Mouse (Mus musculus) MEL (cell line): ENCODE measurements around the gene Cdk14.

Experiments used
- CTCF ChIP-seq, 3 experiments: IDR thresholded peaks in 2 of 3; conservative IDR thresholded peaks in 1 of 3; 2 replicates each; pipeline ENCODE4 v1.5.1; 2011 to 2012; ENCODE audit warnings: low read length in 3 of 3, low read depth in 2 of 3, mild to moderate bottlenecking in 2 of 3, improper control_type of control experiment in 1 of 3, inconsistent platforms in 1 of 3, mixed read lengths in 1 of 3, moderate library complexity in 1 of 3; ENCODE audit not compliant: control insufficient read depth in 1 of 3, insufficient read depth in 1 of 3, poor library complexity in 1 of 3, severe bottlenecking in 1 of 3
- EP300 ChIP-seq, 2 experiments: IDR thresholded peaks; 2 replicates each; pipeline ENCODE4 v1.6.1; 2011; ENCODE audit warnings: improper control_type of control experiment in 2 of 2, low read length in 2 of 2, low read depth in 1 of 2, mild to moderate bottlenecking in 1 of 2
- GABPA ChIP-seq: IDR thresholded peaks from 2 replicates; pipeline ENCODE4 v1.6.1; 2012; ENCODE audit warnings: low read depth, mild to moderate bottlenecking, inconsistent platforms, low read length, improper control_type of control experiment, moderate library complexity
- GATA1 ChIP-seq: IDR thresholded peaks from 2 replicates; pipeline ENCODE4 v1.6.1; 2011; ENCODE audit warnings: low read depth, low read length, improper control_type of control experiment
- MAZ ChIP-seq: IDR thresholded peaks from 2 replicates; pipeline ENCODE4 v1.6.1; 2012; ENCODE audit warnings: low read depth, mild to moderate bottlenecking, inconsistent platforms, low read length, improper control_type of control experiment
- MEF2A ChIP-seq: IDR thresholded peaks from 2 replicates; pipeline ENCODE4 v1.6.1; 2014; ENCODE audit warnings: low read depth, mild to moderate bottlenecking, inconsistent platforms, low read length, improper control_type of control experiment; ENCODE audit not compliant: poor library complexity, insufficient replicate concordance, severe bottlenecking; ENCODE audit errors: extremely low read depth
- MYB ChIP-seq: IDR thresholded peaks from 2 replicates; pipeline ENCODE4 v1.6.1; 2011; ENCODE audit warnings: mild to moderate bottlenecking, low read depth, low read length, improper control_type of control experiment
- POLR2A ChIP-seq, 2 experiments: IDR thresholded peaks; 2 replicates each; pipeline ENCODE4 v1.6.1; 2011 to 2012; ENCODE audit warnings: low read length in 2 of 2, mild to moderate bottlenecking in 2 of 2, control low read depth in 1 of 2, improper control_type of control experiment in 1 of 2, low read depth in 1 of 2, moderate library complexity in 1 of 2; ENCODE audit not compliant: control insufficient read depth in 1 of 2, insufficient read depth in 1 of 2, poor library complexity in 1 of 2
- RAD21 ChIP-seq: IDR thresholded peaks from 2 replicates; pipeline ENCODE4 v1.6.1; 2011; ENCODE audit warnings: mild to moderate bottlenecking, low read depth, low read length, improper control_type of control experiment
- UBTF ChIP-seq: IDR thresholded peaks from 2 replicates; pipeline ENCODE4 v1.6.1; 2012; ENCODE audit warnings: low read depth, mild to moderate bottlenecking, inconsistent platforms, low read length, improper control_type of control experiment, moderate library complexity, borderline replicate concordance; ENCODE audit not compliant: insufficient read depth
- ZMIZ1 ChIP-seq: IDR thresholded peaks from 2 replicates; pipeline ENCODE4 v1.6.1; 2012; ENCODE audit warnings: low read depth, mild to moderate bottlenecking, inconsistent platforms, low read length, improper control_type of control experiment, moderate library complexity
- ZNF384 ChIP-seq: IDR thresholded peaks from 2 replicates; pipeline ENCODE4 v1.6.1; 2012; ENCODE audit warnings: low read depth, mild to moderate bottlenecking, inconsistent platforms, low read length, improper control_type of control experiment

DNA sequence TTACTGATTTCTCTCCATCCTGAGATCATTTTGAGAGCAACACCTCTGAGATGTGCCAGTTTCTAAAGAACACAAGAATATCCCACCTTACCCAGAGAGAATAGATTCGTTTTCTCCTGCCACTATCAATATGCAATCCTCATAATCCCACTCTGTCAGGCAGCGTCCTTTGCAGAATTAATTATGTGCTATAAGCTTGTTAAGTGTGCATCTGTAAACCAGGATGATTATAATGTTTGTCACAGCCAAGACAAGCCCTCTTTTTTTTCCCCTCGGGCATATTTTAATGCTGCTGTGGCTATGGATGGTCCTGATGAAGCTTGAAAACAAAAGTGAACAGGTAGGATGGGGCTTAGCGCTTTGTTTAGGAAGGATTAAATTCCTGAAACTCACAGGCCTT lies 542.5 kb downstream of the Cdk14 start:
- TF ChIP-seq GATA1, result no peak
- no peak for TF ChIP-seq MEF2A
- no peak for TF ChIP-seq POLR2A (IDR thresholded peaks at IDR 0.05; ENCODE audit: control insufficient read depth in 1 of 2, insufficient read depth in 1 of 2, low read depth in 1 of 2, low read length in 2 of 2, poor library complexity in 1 of 2)
- TF ChIP-seq CTCF (IDR thresholded peaks at IDR 0.05 in 2 of 3, conservative IDR thresholded peaks at IDR 0.05 in 1 of 3; ENCODE audit: control insufficient read depth in 1 of 3, insufficient read depth in 1 of 3, low read depth in 2 of 3, low read length in 3 of 3, poor library complexity in 1 of 3, severe bottlenecking in 1 of 3), result no peak
- no peak for TF ChIP-seq RAD21
- TF ChIP-seq ZMIZ1, result no peak
- TF ChIP-seq ZNF384, result no peak
- no peak for TF ChIP-seq MYB
- no peak for TF ChIP-seq MAZ
- TF ChIP-seq UBTF, result no peak
- no peak for TF ChIP-seq GABPA
- no peak for TF ChIP-seq EP300 (IDR thresholded peaks at IDR 0.05; ENCODE audit: low read depth in 1 of 2, low read length in 2 of 2)
